In the genomic region with DNA sequence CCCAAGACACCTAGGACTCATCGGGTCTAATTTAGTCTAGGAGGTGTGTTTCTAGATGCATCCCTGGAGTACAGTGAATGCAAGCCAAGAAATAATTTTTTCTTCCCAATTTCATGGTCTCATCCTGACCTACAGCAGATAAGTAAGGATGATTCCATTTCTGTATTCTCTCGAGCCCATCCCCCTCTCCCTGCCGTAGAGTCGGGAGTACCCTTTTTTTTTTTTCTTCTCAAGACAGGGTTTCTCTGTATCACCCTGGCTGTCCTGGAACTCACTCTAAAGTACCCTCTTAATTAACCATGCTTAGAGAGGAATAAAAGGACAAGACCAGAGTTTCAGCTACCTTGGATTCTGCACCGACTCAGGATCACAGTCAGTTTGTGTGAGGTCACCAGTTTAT, we compare ENCODE assay signal across 35 mouse cellular contexts. TPM values are rescaled to one million over a fixed set of nuclear protein-coding genes. Genes with fewer than 3 reads are reported as not detected.
"Had no signal": no experiment of that assay in that cellular context is flagged by ENCODE, and none has a peak within 500 bp of the region (broad histone marks: within the 10 kb centered on the region; RNA-seq: fewer than 3 reads in every experiment).

No protein-coding gene starts in this region.

- ATAC-seq: hindbrain, embryonic 16.5 days; inflammation-experienced regulatory T-cells, adult 6 months; intestine, embryonic 15.5 days; intestine, postnatal 0 days had no signal

- H3K36me3 ChIP-seq: heart, embryonic 13.5 days; heart, embryonic 15.5 days; intestine, embryonic 15.5 days; limb, embryonic 10.5 days; limb, embryonic 12.5 days had no signal

- DNase-seq: gastrocnemius, postnatal 14 days; gastrocnemius, postnatal 36 days; heart, adult 18-20 months; heart, postnatal 14 days; heart, postnatal 36 days; kidney, adult 18-20 months; kidney, adult 8-10 months; kidney, postnatal 10 days; kidney, postnatal 25 days; kidney, postnatal 4 days; liver had no signal

- H3K4me1 ChIP-seq: heart, embryonic 15.5 days; intestine, embryonic 15.5 days; limb, embryonic 12.5 days had no signal

- H3K4me3 ChIP-seq: heart, embryonic 13.5 days; heart, embryonic 15.5 days; intestine, embryonic 15.5 days; layer of hippocampus, adult 2 months; left cerebral cortex, adult 2 months; limb, embryonic 10.5 days; limb, embryonic 12.5 days had no signal

- H3K27ac ChIP-seq: heart, embryonic 13.5 days; heart, embryonic 15.5 days; hindbrain, embryonic 14.5 days; intestine, embryonic 15.5 days; layer of hippocampus, adult 2 months; left cerebral cortex, adult 2 months; limb, embryonic 10.5 days; limb, embryonic 12.5 days had no signal

- H3K9me3 ChIP-seq: heart, embryonic 13.5 days; heart, embryonic 15.5 days; intestine, embryonic 15.5 days; limb, embryonic 10.5 days; limb, embryonic 12.5 days had no signal

- H3K9ac ChIP-seq: heart, embryonic 13.5 days; heart, embryonic 15.5 days; hindbrain, embryonic 14.5 days; intestine, embryonic 15.5 days; limb, embryonic 12.5 days had no signal

- H3K4me2 ChIP-seq: heart, embryonic 11.5 days; heart, embryonic 13.5 days; heart, embryonic 15.5 days; hindbrain, embryonic 14.5 days; intestine, embryonic 15.5 days; limb, embryonic 12.5 days; liver, embryonic 11.5 days had no signal

- H3K27me3 ChIP-seq: heart, embryonic 13.5 days; heart, embryonic 15.5 days; intestine, embryonic 15.5 days; limb, embryonic 12.5 days had no signal

RNA-seq across cellular contexts. Expression of gene Gsta1, which starts 52.3 kb away (rescaled TPM):
- total RNA-seq: gastrocnemius, adult 18-20 months; gastrocnemius, adult 8-10 months; gastrocnemius, postnatal 14 days; gastrocnemius, postnatal 36 days; hematopoietic stem cell, adult 5-6 weeks; layer of hippocampus, adult 2 months; layer of hippocampus, postnatal 10 days; layer of hippocampus, postnatal 25 days; left cerebral cortex, adult 2 months; left cerebral cortex, postnatal 14 days; left cerebral cortex, postnatal 36 days had no signal
- polyA plus RNA-seq: gonadal fat pad, adult 2 months; heart, embryonic 11.5 days; heart, embryonic 13.5 days; heart, embryonic 15.5 days; heart, postnatal 0 days; hindbrain, embryonic 11.5 days; hindbrain, embryonic 14.5 days; hindbrain, embryonic 16.5 days; inflammation-experienced regulatory T-cells, adult 6 months; kidney, embryonic 14.5 days; limb, embryonic 10.5 days; limb, embryonic 12.5 days; liver, embryonic 11.5 days had no signal
